Mouse (Mus musculus) brain, embryonic 14.5 days (tissue): ENCODE measurements at regions not wholly inside any gene's neighbourhood (a gene's known extent, or its start where the extent isn't known, plus 50 kb on each side); places are given as distances from the start of the nearest gene placed in this dataset.

Source experiments
- CTCF ChIP-seq: fragments of 200-500 bp; IDR thresholded peaks from 2 replicates; pipeline ENCODE4 v1.5.1; 2012; ENCODE audit warnings: inconsistent platforms, mild to moderate bottlenecking, moderate library complexity, borderline replicate concordance; ENCODE audit not compliant: insufficient read depth, insufficient read length; ENCODE audit errors: extremely low read depth
- POLR2A ChIP-seq: fragments of 200-500 bp; IDR thresholded peaks from 2 replicates; pipeline ENCODE4 v1.6.1; 2012; ENCODE audit warnings: mild to moderate bottlenecking, inconsistent platforms, borderline replicate concordance; ENCODE audit not compliant: poor library complexity, insufficient read depth, insufficient read length, severe bottlenecking; ENCODE audit errors: extremely low read depth

- TF ChIP-seq CTCF (no peak), POLR2A (no peak)
Measured at GRCm38 (mm10) chr13:53704104-53704503, 231.2 kb upstream of the Msx2 start.
